Mouse (Mus musculus): ENCODE measurements at regions not wholly inside any gene's neighbourhood (a gene's known extent, or its start where the extent isn't known, plus 50 kb on each side); places are given as distances from the start of the nearest gene placed in this dataset.

DNA sequence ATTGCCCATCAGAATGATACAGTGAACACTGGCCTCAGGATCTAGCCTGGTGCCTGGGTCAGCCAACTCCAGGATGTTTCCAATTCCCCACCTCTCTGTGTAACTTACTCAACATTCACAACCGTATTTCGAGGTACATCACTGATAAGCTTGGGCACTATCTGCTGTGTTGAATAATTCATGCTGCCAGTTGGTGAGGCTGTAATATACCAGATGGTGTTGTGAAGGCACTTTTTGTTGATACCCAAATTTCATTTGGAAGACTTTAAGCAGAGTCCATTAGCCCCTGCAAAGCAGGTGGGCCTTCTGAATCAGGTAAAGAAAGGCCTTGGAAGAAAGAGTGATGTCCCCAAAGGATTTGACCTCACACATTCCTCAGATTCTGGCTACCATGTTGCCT is 122.7 kb upstream of the Zfp746 start:
- TF ChIP-seq CTCF (conservative IDR thresholded peaks at IDR 0.05; ENCODE audit: low read length) (no peak), POU5F1 (IDR thresholded peaks at IDR 0.05; ENCODE audit: borderline replicate concordance, low read length) (no peak)
